10 mouse cellular contexts compared by ENCODE assay signal in genomic region chr2:75061456-75062188, GRCm38 (mm10).
DNase-seq lines count a peak whose midpoint lies in the region; ATAC-seq and TF ChIP-seq lines count a peak whose summit lies in the region.
"Had no signal": no experiment of that assay in that cellular context is flagged by ENCODE, and none has a peak within 500 bp of the region (broad histone marks: within the 10 kb centered on the region; RNA-seq: fewer than 3 reads in every experiment).

No protein-coding gene starts in this region.

- intact Hi-C loops in left cerebral cortex, postnatal 14 days (cut with DNase I): no loop called here

- WGBS in forebrain, embryonic 12.5 days: 72% methylated on average over 12 of the region's 12 CpGs
- WGBS in forebrain, embryonic 16.5 days: 46% methylated on average over 12 of the region's 12 CpGs
- 29% methylated on average over 12 of the region's 12 CpGs for WGBS in neural tube, embryonic 14.5 days

- H3K4me1 ChIP-seq in forebrain, embryonic 12.5 days: peaks cover 20% of the 10 kb centered on the region
- peaks cover 3% of the 10 kb centered on the region for H3K4me1 ChIP-seq in forebrain, embryonic 16.5 days (replicated peaks; ENCODE audit: control insufficient read depth, insufficient read depth, low read length)
- H3K4me1 ChIP-seq in neural tube, embryonic 14.5 days (ENCODE audit: control insufficient read depth, insufficient read depth, low read length): peaks cover 14% of the 10 kb centered on the region; the same call in 1 of the 2 replicates

- 0 out of 2 replicates have a peak, but pooled peaks have one; percentile 22 for TF ChIP-seq CTCF in layer of hippocampus, adult 2 months (conservative IDR thresholded peaks at IDR 0.05)

- H3K9ac ChIP-seq in forebrain, embryonic 12.5 days: no peak overlapping the region
- no peak overlapping the region for H3K9ac ChIP-seq in forebrain, embryonic 16.5 days (replicated peaks; ENCODE audit: low read depth, low read length)
- no peak overlapping the region for H3K9ac ChIP-seq in neural tube, embryonic 14.5 days (replicated peaks; ENCODE audit: low read depth, low read length)

- no peak for ATAC-seq in forebrain, embryonic 12.5 days (ENCODE audit: low FRiP score)
- ATAC-seq in forebrain, embryonic 16.5 days: no peak
- 0 out of 2 replicates have a peak, but pooled peaks have one; percentile 52 for ATAC-seq in neural tube, embryonic 14.5 days (ENCODE audit: low read depth)

- no peak overlapping the region for H3K4me2 ChIP-seq in forebrain, embryonic 12.5 days
- H3K4me2 ChIP-seq in forebrain, embryonic 16.5 days (ENCODE audit: low read length): no peak overlapping the region
- peak overlapping the region; percentile 14; the same call in 1 of the 2 replicates for H3K4me2 ChIP-seq in neural tube, embryonic 14.5 days (ENCODE audit: low read depth, low read length)

- H3K4me3 ChIP-seq in forebrain, embryonic 12.5 days (replicated peaks): no peak overlapping the region
- no peak overlapping the region for H3K4me3 ChIP-seq in forebrain, embryonic 16.5 days (replicated peaks; ENCODE audit: low read length)
- H3K4me3 ChIP-seq in layer of hippocampus, adult 2 months: no peak overlapping the region
- no peak overlapping the region for H3K4me3 ChIP-seq in neural tube, embryonic 14.5 days (ENCODE audit: low read depth, low read length)

- H3K27ac ChIP-seq in forebrain, embryonic 12.5 days: peak overlapping the region; percentile 63; the same call in 1 of the 2 replicates
- H3K27ac ChIP-seq in forebrain, embryonic 16.5 days (ENCODE audit: low read length): no peak overlapping the region
- H3K27ac ChIP-seq in layer of hippocampus, adult 2 months: no peak overlapping the region
- peak overlapping the region; percentile 55; the same call in 1 of the 2 replicates for H3K27ac ChIP-seq in neural tube, embryonic 14.5 days (ENCODE audit: low read depth, low read length)

- H3K36me3 ChIP-seq in forebrain, embryonic 12.5 days (replicated peaks): no peaks in the 10 kb centered on the region
- no peaks in the 10 kb centered on the region for H3K36me3 ChIP-seq in forebrain, embryonic 16.5 days (ENCODE audit: control insufficient read depth, insufficient read depth)
- no peaks in the 10 kb centered on the region for H3K36me3 ChIP-seq in neural tube, embryonic 14.5 days (ENCODE audit: control insufficient read depth, insufficient read depth, low read length)

- no peak for DNase-seq in layer of hippocampus, adult 2 months (ENCODE audit: low spot score in 2 of 2)
- no peak for DNase-seq in layer of hippocampus, postnatal 36 days
- DNase-seq in fat pad, adult 2 months (ENCODE audit: extremely low read depth, low read depth, low spot score): peak; percentile 18
- DNase-seq in ovary, adult 18-20 months (ENCODE audit: low spot score): no peak
- DNase-seq in left cerebral cortex, postnatal 14 days (ENCODE audit: low spot score in 2 of 2): no peak
- DNase-seq: heart, adult 11 months; right cerebral cortex, postnatal 14 days had no signal

- H3K9me3 ChIP-seq in forebrain, embryonic 12.5 days: no peaks in the 10 kb centered on the region
- H3K9me3 ChIP-seq in forebrain, embryonic 16.5 days (ENCODE audit: control insufficient read depth, low read length): no peaks in the 10 kb centered on the region
- H3K9me3 ChIP-seq in neural tube, embryonic 14.5 days (ENCODE audit: control insufficient read depth, low read length): no peaks in the 10 kb centered on the region

- peaks cover 28% of the 10 kb centered on the region for H3K27me3 ChIP-seq in forebrain, embryonic 12.5 days
- no peaks in the 10 kb centered on the region for H3K27me3 ChIP-seq in forebrain, embryonic 16.5 days (replicated peaks; ENCODE audit: control insufficient read depth, insufficient read depth, low read length)
- no peaks in the 10 kb centered on the region for H3K27me3 ChIP-seq in neural tube, embryonic 14.5 days (ENCODE audit: control insufficient read depth, insufficient read depth, low read length)

Comparison
In these comparisons a context has a peak if more than half of its experiments do, and no peak if none do; other contexts are left out.
1. H3K27ac ChIP-seq: peak in forebrain, embryonic 12.5 days (single experiment) and neural tube, embryonic 14.5 days (single experiment); none in forebrain, embryonic 16.5 days (single experiment) and layer of hippocampus, adult 2 months (single experiment).